Mouse (Mus musculus) brain, adult 2 months (tissue): ENCODE measurements around the gene AL732309.1.

Source experiments
- DNase-seq: peaks from one replicate; pipeline ENCODE4 v3.0.0; 2011; ENCODE audit warnings: low read depth, low spot score

The AL732309.1 gene

DNA sequence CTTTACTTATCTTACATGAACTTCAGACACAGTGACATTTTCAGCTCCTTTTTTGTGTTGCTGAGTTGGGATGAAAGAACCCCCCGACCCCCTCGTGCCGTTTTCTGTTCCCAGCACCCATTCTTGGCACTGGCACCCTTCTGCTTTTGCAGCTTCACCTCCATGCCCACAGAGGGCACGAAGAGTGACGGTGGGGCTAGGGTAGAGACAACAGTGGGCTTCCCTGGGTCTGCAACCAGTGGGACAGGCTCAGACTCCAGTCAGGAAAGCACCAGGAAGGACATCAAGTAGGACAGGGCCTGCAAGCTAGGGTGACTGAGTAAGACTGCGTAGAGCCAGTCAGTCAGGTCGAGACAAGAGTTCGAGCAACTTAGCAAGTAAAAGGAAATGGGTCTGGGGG lies 6.4 kb downstream of the AL732309.1 start:
- no peak for DNase-seq

DNA sequence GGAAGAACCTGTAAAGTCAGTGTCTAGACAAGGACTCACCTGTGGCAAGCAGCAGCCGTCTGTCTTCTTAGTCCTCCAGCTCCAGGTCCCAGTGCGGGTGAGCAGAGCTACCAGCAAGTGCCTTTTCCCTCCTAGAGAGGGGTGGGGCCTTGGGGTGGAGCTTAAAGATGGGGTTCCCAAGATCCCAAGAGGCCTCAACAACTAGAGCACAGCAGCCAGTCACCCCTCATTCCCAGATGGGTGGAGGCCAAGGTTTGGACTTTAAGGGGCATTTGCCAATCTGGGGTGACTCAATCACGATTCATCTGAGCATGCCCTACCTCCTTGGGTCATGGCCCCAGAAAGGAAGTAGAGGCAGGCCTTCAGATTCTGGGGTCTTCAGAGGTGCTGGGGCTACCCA lies 6.9 kb downstream of the AL732309.1 start:
- no peak for DNase-seq

- no peak for DNase-seq
These were observed 8.6 kb downstream of the AL732309.1 start for GRCm38 (mm10) chr2:25238106-25238505.

DNA sequence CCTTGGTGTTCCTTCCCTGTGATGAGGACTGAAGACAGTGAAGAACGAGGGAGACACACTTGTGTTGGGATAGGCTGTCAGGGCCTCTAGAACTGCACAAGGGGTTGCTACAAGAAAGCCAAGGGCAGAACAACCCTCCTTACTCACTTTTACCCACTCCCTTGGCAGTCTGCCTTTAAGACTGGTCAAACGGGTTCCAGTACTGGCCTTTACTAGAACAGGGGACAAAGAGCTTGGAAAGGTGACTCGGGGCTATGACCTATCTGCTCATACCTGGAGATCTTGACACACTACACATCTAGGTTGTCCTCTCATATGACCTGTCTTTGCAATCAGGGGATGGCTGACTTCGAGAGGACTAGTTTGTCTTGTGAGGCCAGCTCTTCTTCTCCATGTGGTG lies 9.1 kb downstream of the AL732309.1 start:
- no peak for DNase-seq

DNA sequence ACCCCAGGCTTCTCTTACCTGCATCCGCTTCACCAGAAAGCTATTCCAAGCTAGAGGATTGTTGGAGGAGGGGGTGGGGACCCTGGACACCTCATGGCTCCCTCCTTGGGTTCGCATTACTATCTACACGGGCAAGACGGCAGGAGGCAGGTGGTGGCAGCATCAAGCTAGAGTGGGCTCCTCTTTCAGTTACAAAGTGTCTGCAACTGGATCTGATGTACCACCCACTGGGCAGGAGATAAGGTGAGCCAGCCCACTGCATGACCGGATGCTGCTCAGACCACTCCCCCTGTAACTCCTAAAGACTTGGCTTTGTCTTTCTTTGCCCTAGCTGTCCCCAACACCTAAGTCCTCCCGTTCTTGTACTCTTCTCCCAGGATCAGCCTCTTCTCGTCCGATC lies 10.0 kb downstream of the AL732309.1 start, which contains the start of gene Rnf224:
Rnf224 (minus strand) TSS at position 174 of the 400 bp plus-strand sequence.
- no peak for DNase-seq

DNA sequence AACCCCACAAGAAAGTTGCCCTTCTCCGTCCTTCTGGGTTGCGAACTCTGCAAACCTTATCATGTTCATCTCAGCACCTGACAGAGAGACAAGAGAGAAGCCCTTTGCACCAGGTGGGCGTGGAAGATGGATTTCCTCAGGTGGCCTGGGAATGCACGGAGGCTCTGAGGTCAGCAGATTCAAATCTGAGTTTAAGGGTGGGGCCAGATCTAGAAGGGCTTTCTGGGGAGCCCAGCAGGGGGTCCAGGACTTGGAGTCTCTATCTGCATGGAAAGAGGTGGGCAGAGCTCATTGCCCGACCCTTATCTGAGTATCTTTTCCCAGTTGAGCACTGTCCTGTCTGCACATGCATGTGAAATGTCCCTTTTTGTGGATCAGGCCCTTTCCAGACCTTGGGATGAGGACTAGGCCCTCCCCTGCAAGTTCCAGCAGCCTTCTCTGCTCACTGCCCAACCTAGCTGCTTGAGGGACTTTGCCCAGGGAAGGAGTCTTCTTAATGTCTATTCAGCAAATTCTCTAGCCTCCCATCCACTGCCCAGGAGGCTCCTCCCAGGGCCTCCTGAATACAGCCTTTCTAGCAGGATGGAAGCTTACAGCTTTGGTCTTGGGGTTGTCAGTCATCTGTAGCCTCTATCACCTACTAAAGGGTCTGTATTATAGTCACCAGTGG lies 12.0 kb downstream of the AL732309.1 start:
- DNase-seq: no peak

GRCm38 (mm10) chr2:25234050-25234449 lies 12.6 kb downstream of the AL732309.1 start, which contains the start of gene Slc34a3:
Gene Slc34a3, minus strand, starts transcription at chr2:25234364.
- DNase-seq: no peak

DNA sequence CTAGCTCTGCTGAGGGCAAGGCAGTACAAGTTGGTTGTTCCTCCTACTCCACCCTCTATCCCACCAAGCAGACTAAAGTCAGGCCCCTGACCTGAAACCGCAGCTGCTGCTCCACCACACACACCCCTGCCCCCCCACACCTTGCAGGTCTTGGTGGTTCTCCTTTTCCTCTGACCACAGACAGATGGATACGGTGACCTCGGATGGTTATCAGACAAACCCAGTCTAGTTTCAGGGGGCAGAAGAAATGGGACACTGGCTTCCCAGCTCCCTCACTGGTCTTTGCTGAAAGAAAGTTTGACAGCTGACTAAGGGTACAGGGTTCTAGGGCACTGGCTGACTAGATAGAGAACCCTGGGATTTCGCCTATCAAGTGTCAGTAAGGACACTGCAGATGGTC lies 13.2 kb downstream of the AL732309.1 start:
- no peak for DNase-seq

DNA sequence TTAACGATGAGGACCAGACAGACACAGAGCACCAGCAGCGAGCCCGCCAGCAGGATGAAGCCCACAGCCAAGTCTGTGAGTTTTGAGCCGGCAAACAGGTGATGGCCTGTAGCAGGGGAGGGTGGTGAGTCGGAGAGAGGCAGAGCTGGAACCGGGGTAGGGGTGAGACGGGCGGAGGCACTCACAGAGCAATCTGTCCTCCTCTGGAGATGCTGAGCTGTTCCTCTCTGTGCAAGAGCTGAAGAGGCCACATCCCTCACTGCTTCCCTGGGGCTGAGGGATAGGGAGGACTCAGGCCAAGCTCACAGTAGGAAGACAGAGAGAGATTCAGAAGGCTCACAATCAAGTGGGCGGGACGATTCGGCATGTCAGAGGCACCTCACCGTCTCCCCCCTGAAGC lies 15.6 kb downstream of the AL732309.1 start:
- no peak for DNase-seq

- DNase-seq: no peak
These were observed 16.1 kb downstream of the AL732309.1 start for GRCm38 (mm10) chr2:25230581-25230980.

DNA sequence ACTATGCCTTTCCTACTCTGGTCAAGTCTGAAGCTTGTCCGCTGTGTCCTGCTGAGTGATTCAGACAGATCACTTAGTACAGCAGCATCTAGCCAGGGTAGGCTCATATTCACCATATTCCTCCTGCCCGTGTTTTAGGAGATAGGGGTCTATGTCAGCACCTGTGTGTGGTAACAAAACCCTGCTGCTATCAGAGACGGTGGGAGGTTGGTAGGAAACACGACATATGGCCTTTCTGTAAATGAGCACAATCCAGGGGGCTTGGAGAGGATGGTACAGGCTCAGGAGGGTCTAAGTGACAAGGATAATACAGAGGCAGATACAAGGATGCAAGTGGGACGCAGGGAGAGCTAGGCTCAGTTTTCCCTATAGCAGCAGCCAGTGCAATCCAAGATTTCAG lies 17.1 kb downstream of the AL732309.1 start:
- no peak for DNase-seq

GRCm38 (mm10) chr2:25228995-25229530 lies 17.6 kb downstream of the AL732309.1 start:
- no peak for DNase-seq

GRCm38 (mm10) chr2:25228431-25228889 lies 18.2 kb downstream of the AL732309.1 start:
- peak; percentile 95 for DNase-seq

- no peak for DNase-seq
These were observed 19.3 kb downstream of the AL732309.1 start for GRCm38 (mm10) chr2:25227406-25227805.

DNA sequence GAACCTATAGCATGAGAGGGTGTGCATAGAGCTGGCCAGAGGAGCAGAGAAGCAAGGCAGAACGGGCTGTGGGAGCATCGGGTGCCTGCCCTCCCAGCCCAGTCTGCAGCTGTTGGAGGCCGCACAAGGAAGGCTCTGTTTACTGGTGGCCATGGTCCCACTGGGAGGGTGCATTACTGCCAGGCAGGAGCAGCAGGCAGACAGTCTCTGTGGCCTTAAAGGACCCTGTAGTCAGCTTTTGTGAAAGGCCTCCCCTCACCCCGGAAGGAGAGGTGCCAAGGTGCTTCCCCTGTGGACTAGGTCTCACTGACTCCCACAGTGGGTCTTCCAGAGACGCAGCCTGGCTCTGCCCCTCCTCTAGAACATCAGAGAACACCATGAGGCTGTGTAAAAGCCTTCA lies 19.8 kb downstream of the AL732309.1 start:
- DNase-seq: peak; percentile 87

GRCm38 (mm10) chr2:25225811-25226379 lies 20.8 kb downstream of the AL732309.1 start:
- DNase-seq: no peak

DNA sequence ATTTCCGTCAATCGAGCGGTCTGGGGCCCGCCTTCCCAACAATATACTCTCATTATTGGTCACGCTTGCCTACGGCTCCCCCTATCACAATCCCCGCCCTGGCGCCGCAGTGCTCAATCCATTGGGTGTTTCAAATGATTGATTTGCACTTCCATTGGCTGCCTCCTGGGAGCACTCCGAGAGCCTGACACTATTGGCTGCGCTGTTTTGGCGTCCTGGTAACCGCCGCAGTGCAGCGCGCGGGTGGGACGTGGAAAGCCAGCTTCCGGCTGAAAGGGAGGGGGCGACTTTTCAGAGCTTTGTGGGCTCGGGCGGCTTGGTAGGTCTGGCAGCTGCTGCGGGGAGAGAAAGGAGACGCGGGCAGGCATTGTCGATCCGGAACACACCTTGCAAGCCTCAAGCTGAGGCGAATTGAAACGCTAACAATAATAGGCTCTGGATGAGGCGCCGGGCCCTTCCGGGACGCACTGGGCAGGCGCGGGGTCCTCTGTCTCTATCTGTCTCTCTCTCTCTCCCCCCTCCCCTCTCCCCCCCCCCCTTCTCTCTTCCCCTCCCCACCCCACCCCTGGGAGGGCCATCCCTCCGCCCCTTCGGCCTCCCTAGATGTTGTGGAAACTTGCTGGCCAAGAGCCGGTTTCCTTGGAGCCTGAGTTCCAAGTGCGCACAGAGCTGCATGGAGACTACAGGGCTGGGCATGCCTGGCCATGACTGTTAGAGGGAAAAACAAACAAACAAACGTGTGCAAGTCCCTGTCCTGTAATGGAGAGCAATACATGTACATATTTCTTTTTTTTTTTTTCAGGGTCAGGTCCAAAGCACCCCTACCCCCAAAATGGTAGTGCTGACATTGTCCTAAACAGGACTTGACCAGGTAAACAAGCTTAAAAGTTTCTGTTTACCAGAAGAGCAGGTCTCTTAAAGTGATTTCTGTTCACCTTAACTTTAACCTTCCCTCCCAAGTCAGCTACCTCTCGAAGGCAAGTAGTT lies 21.6 kb downstream of the AL732309.1 start:
- DNase-seq: peak; percentile 100

DNA sequence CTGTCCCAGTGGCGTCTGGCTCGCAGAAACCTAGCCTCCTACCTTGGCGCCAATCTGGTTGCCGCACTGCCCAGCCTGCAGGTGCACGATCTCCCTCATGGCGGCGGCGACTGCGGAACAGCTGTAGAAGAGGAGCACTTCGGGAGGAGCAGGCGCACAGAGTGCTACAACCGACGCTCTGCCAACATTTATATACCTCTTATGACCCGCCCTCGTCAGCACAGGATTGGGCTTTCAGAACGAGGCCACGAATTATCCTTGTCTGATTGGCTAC lies 22.2 kb downstream of the AL732309.1 start, which contains the start of gene Tubb4b:
Tubb4b (minus strand) TSS at position 211 of the 274 bp plus-strand sequence.
- DNase-seq: no peak

GRCm38 (mm10) chr2:25223681-25224491 lies 22.8 kb downstream of the AL732309.1 start:
- DNase-seq: peak; percentile 86

- no peak for DNase-seq
These were observed 25.3 kb downstream of the AL732309.1 start for GRCm38 (mm10) chr2:25221331-25221772.

GRCm38 (mm10) chr2:25218445-25218844 lies 28.2 kb downstream of the AL732309.1 start, which contains the start of gene Fam166a:
Gene Fam166a, plus strand, starts transcription at chr2:25218745.
- no peak for DNase-seq
